11 mouse cellular contexts compared by ENCODE assay signal in genomic region chr6:54200031-54200722, GRCm38 (mm10).
"Had no signal": no experiment of that assay in that cellular context is flagged by ENCODE, and none has a peak within 500 bp of the region (broad histone marks: within the 10 kb centered on the region; RNA-seq: fewer than 3 reads in every experiment).

No protein-coding gene starts in this region.

- H3K27ac ChIP-seq: limb, embryonic 13.5 days; stomach, embryonic 15.5 days had no signal

- DNase-seq: kidney, adult 11 months; kidney, adult 9 months; kidney, postnatal 10 days; left cerebral cortex, postnatal 4 days; right cerebral cortex, postnatal 14 days; thymus, adult 2 months; thymus, postnatal 25 days had no signal

- H3K36me3 ChIP-seq: limb, embryonic 13.5 days; stomach, embryonic 15.5 days had no signal

- H3K4me2 ChIP-seq: limb, embryonic 13.5 days; liver, embryonic 11.5 days; lung, embryonic 14.5 days; stomach, embryonic 15.5 days had no signal

- H3K9ac ChIP-seq: limb, embryonic 13.5 days; lung, embryonic 14.5 days; stomach, embryonic 15.5 days had no signal

- H3K9me3 ChIP-seq: limb, embryonic 13.5 days; stomach, embryonic 15.5 days had no signal

- H3K4me3 ChIP-seq: limb, embryonic 13.5 days; stomach, embryonic 15.5 days had no signal

- H3K27me3 ChIP-seq: limb, embryonic 13.5 days; stomach, embryonic 15.5 days had no signal
